Mouse (Mus musculus): ENCODE results near the gene Sema4d. TPM values are rescaled to one million over a fixed set of nuclear protein-coding genes. Genes with fewer than 3 reads are reported as not detected.
A peak's percentile ranks its signal among the peaks of the same experiment; 100 is the strongest.

Sema4d gene
- polyA plus RNA-seq, 1 experiment from 2014 or later, result 17.4 TPM

DNA sequence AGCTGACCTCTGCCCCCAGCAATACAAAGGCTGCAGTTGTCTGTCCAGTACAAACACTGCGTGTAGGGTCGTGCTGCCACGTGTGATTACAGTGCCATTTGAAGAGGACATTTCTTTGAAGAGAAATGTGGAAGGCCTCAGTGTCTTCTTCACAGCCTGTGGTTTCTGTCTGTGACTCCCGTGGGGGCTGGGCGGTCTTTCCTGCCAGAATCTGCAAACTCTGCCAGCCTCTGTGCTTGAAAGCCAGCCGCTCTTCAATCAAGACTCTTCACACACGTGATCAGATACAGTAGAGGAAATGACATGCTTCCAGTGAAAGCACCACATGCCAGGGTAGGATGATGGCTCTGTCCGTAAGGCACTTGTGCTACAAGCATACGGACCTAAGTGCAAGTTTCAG, 7.4 kb upstream of the Sema4d start:
- Histone ChIP-seq H3K9ac (replicated peaks; ENCODE audit: low read depth, low read length) (no peak overlapping the region), H3K36me3 (ENCODE audit: control insufficient read depth, insufficient read depth, low read length) (no peaks in the 10 kb centered on the region), H3K27ac (ENCODE audit: low read depth, low read length) (no peak overlapping the region), H3K4me3 (ENCODE audit: low read depth, low read length) (no peak overlapping the region), H3K4me2 (ENCODE audit: low read depth, low read length) (no peak overlapping the region), H3K9me3 (ENCODE audit: control insufficient read depth, low read length) (no peaks in the 10 kb centered on the region), H3K4me1 (ENCODE audit: control insufficient read depth, insufficient read depth, low read length) (no peaks in the 10 kb centered on the region), H3K27me3 (ENCODE audit: control insufficient read depth, insufficient read depth, low read length) (no peaks in the 10 kb centered on the region)
- WGBS, result 56% methylated on average over 9 of the region's 9 CpGs
- ATAC-seq (ENCODE audit: low read depth), result no peak

DNA sequence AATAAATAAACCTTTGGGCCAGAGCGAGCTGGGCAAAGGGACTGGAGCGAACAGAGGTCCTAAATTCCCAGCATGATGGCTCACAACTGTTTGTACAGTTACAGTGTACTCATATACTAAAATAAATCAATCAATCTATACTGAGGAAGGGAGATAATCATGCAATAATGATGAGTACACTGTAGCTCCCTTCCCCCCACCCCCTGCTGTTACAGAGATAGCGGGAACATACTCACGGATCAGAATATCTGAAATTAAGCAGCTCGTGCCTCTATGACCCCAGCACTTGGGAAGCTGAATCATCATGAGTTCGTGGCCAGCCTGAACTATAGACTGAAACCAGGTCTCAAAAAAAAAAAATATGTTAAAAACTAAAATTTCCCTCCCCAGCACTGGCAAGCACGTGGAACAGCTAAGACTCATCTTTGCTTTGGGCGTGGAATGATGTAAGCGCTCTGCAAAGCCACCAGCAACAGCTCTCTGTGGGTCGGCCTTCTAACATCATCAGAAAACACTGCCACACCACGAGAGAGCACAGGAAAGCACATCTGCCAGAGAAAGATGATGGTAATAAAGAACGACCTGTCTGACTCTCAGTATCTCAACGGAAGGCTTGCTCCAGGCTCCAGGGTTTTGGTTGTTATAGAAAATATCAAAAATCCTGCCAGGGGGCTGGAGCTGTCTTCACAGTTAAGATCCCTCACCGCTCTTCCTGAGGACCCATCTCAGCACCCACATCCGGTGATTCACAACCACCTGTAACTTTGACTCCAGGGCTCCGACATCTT, 6.4 kb upstream of the Sema4d start:
- no peaks in the 10 kb centered on the region for H3K27me3 ChIP-seq (ENCODE audit: control insufficient read depth, insufficient read depth, low read length)
- no peaks in the 10 kb centered on the region for H3K36me3 ChIP-seq (ENCODE audit: control insufficient read depth, insufficient read depth, low read length)
- no peak overlapping the region for H3K4me2 ChIP-seq (ENCODE audit: low read depth, low read length)
- no peak overlapping the region for H3K9ac ChIP-seq (replicated peaks; ENCODE audit: low read depth, low read length)
- no peaks in the 10 kb centered on the region for H3K9me3 ChIP-seq (ENCODE audit: control insufficient read depth, low read length)
- H3K27ac ChIP-seq (ENCODE audit: low read depth, low read length), result no peak overlapping the region
- WGBS, result 81% methylated on average over 16 of the region's 16 CpGs
- H3K4me1 ChIP-seq (ENCODE audit: control insufficient read depth, insufficient read depth, low read length), result no peaks in the 10 kb centered on the region
- ATAC-seq (ENCODE audit: low read depth), result no peak
- no peak overlapping the region for H3K4me3 ChIP-seq (ENCODE audit: low read depth, low read length)

DNA sequence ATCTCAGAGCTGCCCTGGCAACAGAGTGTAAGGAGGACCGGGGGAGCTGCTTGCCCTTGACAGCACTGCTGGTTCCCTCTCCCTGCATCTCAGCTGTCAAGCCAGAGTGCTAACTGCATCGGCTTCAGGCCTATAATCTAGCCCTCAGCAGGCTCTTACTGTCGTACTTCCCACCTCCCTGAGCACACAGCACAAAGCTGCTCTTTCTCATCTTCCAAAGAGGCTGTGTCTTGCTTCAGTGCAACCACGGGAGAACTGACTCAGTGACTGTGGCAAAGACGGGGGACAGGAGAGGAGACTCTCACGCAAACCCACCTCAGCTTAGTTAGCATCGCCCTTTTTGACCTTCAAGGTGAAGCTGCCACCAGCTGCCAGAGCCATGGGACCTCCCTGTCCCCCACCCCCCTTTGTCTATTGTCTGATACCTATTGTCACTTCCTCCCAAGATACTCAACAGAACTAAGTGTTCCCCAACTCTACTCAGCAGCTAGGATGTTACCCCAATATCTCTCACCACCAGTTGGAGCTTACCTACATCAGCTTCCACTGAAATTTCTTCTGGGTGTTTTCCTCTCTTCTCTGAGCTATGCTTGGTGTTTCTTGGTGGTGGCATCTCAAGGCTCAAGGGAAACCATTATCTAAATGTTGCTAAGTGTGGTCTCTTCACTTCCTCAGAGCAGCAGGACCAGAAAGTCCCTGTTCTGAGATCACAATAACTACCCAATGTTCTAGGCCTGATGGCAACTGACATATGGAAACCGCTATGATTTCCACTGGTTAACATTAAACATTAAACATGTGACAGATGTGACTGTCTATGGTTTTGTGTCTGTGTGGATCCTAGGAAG, 4.6 kb upstream of the Sema4d start:
- no peaks in the 10 kb centered on the region for H3K36me3 ChIP-seq (ENCODE audit: control insufficient read depth, insufficient read depth, low read length)
- no peak overlapping the region for H3K4me3 ChIP-seq (ENCODE audit: low read depth, low read length)
- no peak overlapping the region for H3K4me2 ChIP-seq (ENCODE audit: low read depth, low read length)
- H3K27ac ChIP-seq (ENCODE audit: low read depth, low read length), result no peak overlapping the region
- H3K9ac ChIP-seq (replicated peaks; ENCODE audit: low read depth, low read length), result no peak overlapping the region
- ATAC-seq (ENCODE audit: low read depth), result no peak
- H3K27me3 ChIP-seq (ENCODE audit: control insufficient read depth, insufficient read depth, low read length), result peaks cover under 1% of the 10 kb centered on the region; the same call in 1 of the 2 replicates
- no peaks in the 10 kb centered on the region for H3K9me3 ChIP-seq (ENCODE audit: control insufficient read depth, low read length)
- no peaks in the 10 kb centered on the region for H3K4me1 ChIP-seq (ENCODE audit: control insufficient read depth, insufficient read depth, low read length)
- WGBS, result 64% methylated on average over 8 of the region's 8 CpGs

DNA sequence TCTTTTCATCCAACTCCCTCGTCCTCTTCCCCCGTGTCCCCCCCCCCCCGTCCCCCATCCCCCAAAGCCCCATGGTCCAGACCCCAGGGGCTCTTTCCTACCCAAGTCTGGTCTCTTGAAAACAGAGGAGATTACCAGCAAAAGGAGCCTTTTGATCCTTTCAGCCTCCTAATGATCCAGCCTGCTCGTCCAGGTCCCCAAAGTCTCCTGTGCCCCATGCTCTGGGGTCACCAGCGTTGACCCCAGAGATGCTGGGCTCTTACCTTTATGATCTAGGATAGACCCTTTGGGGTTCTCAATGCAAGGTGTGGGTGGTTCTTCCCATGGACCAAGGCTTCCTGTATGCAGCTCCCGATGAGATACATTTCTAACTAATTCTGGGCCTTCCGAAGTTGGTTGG, 401 bp upstream of the Sema4d start:
- peaks cover 4% of the 10 kb centered on the region; the same call in 1 of the 2 replicates for H3K27me3 ChIP-seq (ENCODE audit: control insufficient read depth, insufficient read depth, low read length)
- H3K9ac ChIP-seq (replicated peaks; ENCODE audit: low read depth, low read length), result no peak overlapping the region
- no peaks in the 10 kb centered on the region for H3K36me3 ChIP-seq (ENCODE audit: control insufficient read depth, insufficient read depth, low read length)
- 41% methylated on average over 5 of the region's 7 CpGs for WGBS
- H3K4me1 ChIP-seq (ENCODE audit: control insufficient read depth, insufficient read depth, low read length), result peaks cover 6% of the 10 kb centered on the region
- H3K4me3 ChIP-seq (ENCODE audit: low read depth, low read length), result peak overlapping the region; percentile 88; the same call in 1 of the 2 replicates
- H3K9me3 ChIP-seq (ENCODE audit: control insufficient read depth, low read length), result no peaks in the 10 kb centered on the region
- H3K27ac ChIP-seq (ENCODE audit: low read depth, low read length), result no peak overlapping the region
- peak; percentile 19; the same call in 1 of the 2 replicates for ATAC-seq (ENCODE audit: low read depth)
- H3K4me2 ChIP-seq (ENCODE audit: low read depth, low read length), result peak overlapping the region; percentile 95; the same call in 1 of the 2 replicates

DNA sequence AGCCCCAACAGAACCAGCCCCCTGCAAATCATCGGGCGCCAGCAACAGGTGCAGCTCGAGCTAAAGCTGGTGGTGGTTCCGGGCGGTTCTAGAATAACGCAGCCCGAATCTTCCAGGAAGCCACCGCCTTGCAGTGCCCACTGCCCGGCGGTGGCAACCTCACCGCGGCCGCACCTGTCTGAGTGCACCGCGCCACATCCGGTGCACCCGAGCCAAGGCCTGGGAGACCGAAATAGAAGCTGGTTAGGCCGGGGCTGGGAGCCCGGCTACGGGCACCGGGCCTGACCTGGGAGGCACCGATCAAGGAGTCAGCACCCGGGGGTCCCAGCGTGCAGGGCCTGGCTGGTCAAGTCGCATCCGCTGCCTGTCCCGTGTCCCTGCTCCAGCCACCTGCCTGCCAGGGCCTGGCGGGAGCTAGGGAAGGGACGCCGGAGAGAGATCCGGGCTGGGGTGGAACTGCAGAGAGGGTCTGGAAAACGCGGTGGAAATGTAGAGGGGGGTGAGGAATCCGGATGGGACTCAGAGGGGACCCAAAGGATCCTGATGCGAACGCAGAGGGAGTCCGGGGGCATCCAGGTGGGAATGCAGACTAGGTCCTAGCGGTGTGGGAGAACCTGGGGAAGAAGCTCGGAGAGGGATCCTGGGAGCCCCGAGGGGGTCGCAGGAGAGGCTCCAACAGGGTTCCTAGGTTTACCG, 670 bp downstream of the Sema4d start:
- peak overlapping the region; percentile 95 for H3K4me2 ChIP-seq (ENCODE audit: low read depth, low read length)
- no peaks in the 10 kb centered on the region for H3K9me3 ChIP-seq (ENCODE audit: control insufficient read depth, low read length)
- no peaks in the 10 kb centered on the region for H3K36me3 ChIP-seq (ENCODE audit: control insufficient read depth, insufficient read depth, low read length)
- peak overlapping the region; percentile 88 for H3K4me3 ChIP-seq (ENCODE audit: low read depth, low read length)
- H3K27me3 ChIP-seq (ENCODE audit: control insufficient read depth, insufficient read depth, low read length), result peaks cover 4% of the 10 kb centered on the region; the same call in 1 of the 2 replicates
- peak overlapping the region; percentile 67; the same call in 1 of the 2 replicates for H3K27ac ChIP-seq (ENCODE audit: low read depth, low read length)
- peak; percentile 63 for ATAC-seq (ENCODE audit: low read depth)
- 1% methylated on average over 43 of the region's 43 CpGs for WGBS
- peak overlapping the region; percentile 71 for H3K9ac ChIP-seq (replicated peaks; ENCODE audit: low read depth, low read length)
- H3K4me1 ChIP-seq (ENCODE audit: control insufficient read depth, insufficient read depth, low read length), result peaks cover 6% of the 10 kb centered on the region

DNA sequence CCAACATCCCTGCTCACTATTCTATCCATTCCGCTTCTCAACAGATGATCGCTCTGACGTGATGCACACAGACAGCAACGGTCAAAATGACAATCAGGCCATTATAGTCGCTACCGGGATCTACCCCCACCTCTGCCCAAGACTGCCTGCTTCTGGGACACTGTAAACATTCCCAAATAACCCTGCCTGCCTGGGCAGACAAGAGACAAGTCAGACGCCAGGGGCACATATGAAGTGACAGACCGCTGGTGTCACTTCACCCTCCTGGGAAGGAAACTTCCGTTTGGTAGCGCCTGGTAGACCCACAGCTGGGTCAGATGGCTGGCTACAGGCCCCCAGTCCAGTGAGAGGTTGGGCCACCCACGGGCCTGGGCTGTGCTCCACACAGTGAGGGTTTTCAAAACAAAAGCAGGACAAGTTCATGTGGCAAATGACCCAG, 1.4 kb downstream of the Sema4d start:
- peaks cover 6% of the 10 kb centered on the region for H3K4me1 ChIP-seq (ENCODE audit: control insufficient read depth, insufficient read depth, low read length)
- H3K9ac ChIP-seq (replicated peaks; ENCODE audit: low read depth, low read length), result 0 out of 2 replicates have a peak overlapping the region, but pooled peaks have one; percentile 33
- peak overlapping the region; percentile 88 for H3K4me3 ChIP-seq (ENCODE audit: low read depth, low read length)
- H3K36me3 ChIP-seq (ENCODE audit: control insufficient read depth, insufficient read depth, low read length), result no peaks in the 10 kb centered on the region
- H3K9me3 ChIP-seq (ENCODE audit: control insufficient read depth, low read length), result no peaks in the 10 kb centered on the region
- peaks cover 4% of the 10 kb centered on the region; the same call in 1 of the 2 replicates for H3K27me3 ChIP-seq (ENCODE audit: control insufficient read depth, insufficient read depth, low read length)
- 32% methylated on average over 11 of the region's 11 CpGs for WGBS
- no peak for ATAC-seq (ENCODE audit: low read depth)
- no peak overlapping the region for H3K27ac ChIP-seq (ENCODE audit: low read depth, low read length)
- H3K4me2 ChIP-seq (ENCODE audit: low read depth, low read length), result peak overlapping the region; percentile 95

DNA sequence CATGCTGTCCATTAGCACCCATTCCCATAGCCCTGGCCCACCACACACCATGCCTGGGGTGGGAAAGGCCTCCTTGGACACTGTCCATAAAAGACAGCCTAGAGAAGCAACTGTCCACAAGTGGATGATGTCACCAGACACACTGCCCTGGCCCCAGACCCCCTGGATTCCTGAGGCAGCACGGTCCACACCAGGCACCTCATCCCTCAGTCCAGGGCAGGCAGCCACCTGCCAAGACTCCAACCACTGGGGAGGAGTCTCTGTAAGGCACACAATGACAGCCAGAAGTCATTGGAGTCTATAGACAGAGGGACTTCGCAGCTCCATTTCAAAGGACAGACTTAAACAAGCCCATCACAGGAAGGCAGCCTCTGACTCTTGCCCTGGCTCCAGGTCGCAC, 1.9 kb downstream of the Sema4d start:
- peak overlapping the region; percentile 88 for H3K4me3 ChIP-seq (ENCODE audit: low read depth, low read length)
- peaks cover 4% of the 10 kb centered on the region; the same call in 1 of the 2 replicates for H3K27me3 ChIP-seq (ENCODE audit: control insufficient read depth, insufficient read depth, low read length)
- H3K4me2 ChIP-seq (ENCODE audit: low read depth, low read length), result peak overlapping the region; percentile 95; the same call in 1 of the 2 replicates
- WGBS, result 42% methylated on average over 3 of the region's 3 CpGs
- H3K9me3 ChIP-seq (ENCODE audit: control insufficient read depth, low read length), result no peaks in the 10 kb centered on the region
- 0 out of 2 replicates have a peak overlapping the region, but pooled peaks have one; percentile 33 for H3K9ac ChIP-seq (replicated peaks; ENCODE audit: low read depth, low read length)
- no peaks in the 10 kb centered on the region for H3K36me3 ChIP-seq (ENCODE audit: control insufficient read depth, insufficient read depth, low read length)
- H3K4me1 ChIP-seq (ENCODE audit: control insufficient read depth, insufficient read depth, low read length), result peaks cover 6% of the 10 kb centered on the region
- ATAC-seq (ENCODE audit: low read depth), result no peak
- no peak overlapping the region for H3K27ac ChIP-seq (ENCODE audit: low read depth, low read length)

DNA sequence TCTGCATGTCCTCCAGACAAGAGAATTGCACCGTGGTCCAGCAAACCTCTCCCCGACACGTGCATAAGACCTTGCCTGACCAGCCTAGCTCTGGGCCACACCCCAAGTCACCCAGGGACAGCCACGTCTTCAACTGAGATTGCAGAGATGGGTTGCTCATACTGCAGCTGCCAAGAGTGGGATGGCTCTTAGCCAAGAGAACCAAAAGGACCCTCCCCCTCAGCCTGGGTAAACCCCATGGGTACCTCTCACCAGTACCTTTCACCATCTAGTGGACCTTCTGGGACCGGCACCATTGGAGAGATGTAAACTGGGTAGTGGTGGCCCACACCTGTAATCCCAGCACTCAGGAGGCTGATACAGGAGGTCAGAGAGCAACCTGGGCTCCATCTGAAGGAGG, 2.8 kb downstream of the Sema4d start:
- Histone ChIP-seq H3K4me3 (ENCODE audit: low read depth, low read length) (no peak overlapping the region), H3K9ac (replicated peaks; ENCODE audit: low read depth, low read length) (no peak overlapping the region), H3K9me3 (ENCODE audit: control insufficient read depth, low read length) (no peaks in the 10 kb centered on the region), H3K27ac (ENCODE audit: low read depth, low read length) (no peak overlapping the region), H3K27me3 (ENCODE audit: control insufficient read depth, insufficient read depth, low read length) (peaks cover 4% of the 10 kb centered on the region; the same call in 1 of the 2 replicates), H3K4me1 (ENCODE audit: control insufficient read depth, insufficient read depth, low read length) (peaks cover 6% of the 10 kb centered on the region), H3K36me3 (ENCODE audit: control insufficient read depth, insufficient read depth, low read length) (no peaks in the 10 kb centered on the region), H3K4me2 (ENCODE audit: low read depth, low read length) (no peak overlapping the region)
- 76% methylated on average over 5 of the region's 5 CpGs for WGBS
- ATAC-seq (ENCODE audit: low read depth), result no peak

Data from neural tube, embryonic 14.5 days (tissue).